Mouse (Mus musculus) embryonic facial prominence, embryonic 10.5 days (tissue): ENCODE results near the gene Hspa5. TPM values are rescaled to one million over a fixed set of nuclear protein-coding genes. Genes with fewer than 3 reads are reported as not detected.
A peak's percentile ranks its signal among the peaks of the same experiment; 100 is the strongest.
"Not testable (repeated sequence)": the region's sequence is repeated elsewhere in the genome, so short reads cannot be mapped to it uniquely, and the experiment has no call there.

ENCODE experiments used
- DNase-seq: peaks from one replicate; pipeline ENCODE4 v3.0.0-alpha.2; 2017; ENCODE audit warnings: low spot score
- H3K27ac ChIP-seq: fragments of 300-500 bp; sonication (generic); replicated peaks from 2 replicates; pipeline ENCODE4 v1.5.1; 2016; ENCODE audit warnings: mild to moderate bottlenecking
- H3K27me3 ChIP-seq: fragments of 300-500 bp; sonication (generic); replicated peaks from 2 replicates; pipeline ENCODE4 v1.6.1; 2016; ENCODE audit warnings: low read depth, mild to moderate bottlenecking; ENCODE audit not compliant: poor library complexity, severe bottlenecking
- H3K36me3 ChIP-seq: fragments of 300-500 bp; sonication (generic); replicated peaks from 2 replicates; pipeline ENCODE4 v1.6.1; 2016; ENCODE audit warnings: mild to moderate bottlenecking, moderate library complexity
- H3K4me1 ChIP-seq: fragments of 300-500 bp; sonication (generic); 2 replicates; pipeline ENCODE4 v1.6.1; 2016
- H3K4me3 ChIP-seq: fragments of 300-500 bp; sonication (generic); 2 replicates; pipeline ENCODE4 v1.5.1; 2016; ENCODE audit warnings: mild to moderate bottlenecking, moderate library complexity
- H3K9me3 ChIP-seq: fragments of 300-500 bp; sonication (generic); 2 replicates; pipeline ENCODE4 v1.6.1; 2016; ENCODE audit warnings: mild to moderate bottlenecking
- WGBS: fragments of 180-500 bp; shearing (Covaris S2); methylation state at CpG from one replicate; pipeline ENCODE4 v1.1.7; 2016; 5-methylcytosine and 5-hydroxymethylcytosine counted together
- polyA plus RNA-seq: library from polyadenylated mRNA; unstranded; fragments of >200 nt; fragmentation: Nextera tagmentation; extraction: Ambion mirVana; gene quantifications from 2 replicates; pipeline ENCODE4 v1.2.1, GENCODE M21; 2016

Hspa5 gene
- polyA plus RNA-seq, 1 experiment from 2014 or later = 908 TPM

- H3K36me3 ChIP-seq = no peaks in the 10 kb centered on the region
Observed at GRCm38 (mm10) chr2:34753811-34754550, 17.8 kb upstream of the Hspa5 start.

GRCm38 (mm10) chr2:34754551-34755358, 17.0 kb upstream of the Hspa5 start, which contains the start of gene Gapvd1:
Gene Gapvd1 (minus strand): TSS chr2:34755232.
- WGBS = under 1% methylated on average over 14 of the region's 14 CpGs
- no peaks in the 10 kb centered on the region for H3K9me3 ChIP-seq
- H3K27me3 ChIP-seq = no peaks in the 10 kb centered on the region
- peaks cover 17% of the 10 kb centered on the region for H3K4me1 ChIP-seq
- H3K36me3 ChIP-seq = no peaks in the 10 kb centered on the region
- DNase-seq = peak; percentile 65
- H3K27ac ChIP-seq = peak within 1 kb of the TSS; percentile 97
- peak within 1 kb of the TSS; percentile 94 for H3K4me3 ChIP-seq

More at GRCm38 (mm10) chr2:34753811-34754550, 17.8 kb upstream of the Hspa5 start:
- H3K9me3 ChIP-seq = no peaks in the 10 kb centered on the region
- DNase-seq = peak; percentile 93
- WGBS = under 1% methylated on average over 105 of the region's 106 CpGs
- peak overlapping the region; percentile 97 for H3K27ac ChIP-seq
- peak overlapping the region; percentile 94 for H3K4me3 ChIP-seq
- H3K4me1 ChIP-seq = peaks cover 17% of the 10 kb centered on the region
- H3K27me3 ChIP-seq = no peaks in the 10 kb centered on the region

- Histone ChIP-seq H3K27me3 (no peaks in the 10 kb centered on the region), H3K27ac (no peak overlapping the region), H3K36me3 (no peaks in the 10 kb centered on the region), H3K4me3 (no peak overlapping the region), H3K4me1 (peaks cover 16% of the 10 kb centered on the region), H3K9me3 (no peaks in the 10 kb centered on the region)
- no peak for DNase-seq
- 73% methylated on average over 1 of the region's 1 CpGs for WGBS
Observed at GRCm38 (mm10) chr2:34757341-34757740, 14.4 kb upstream of the Hspa5 start.

GRCm38 (mm10) chr2:34761272-34761671, 10.5 kb upstream of the Hspa5 start:
- H3K27me3 ChIP-seq, H3K4me3 ChIP-seq, H3K4me1 ChIP-seq, DNase-seq, H3K27ac ChIP-seq, H3K36me3 ChIP-seq, H3K9me3 ChIP-seq: not testable (repeated sequence)
- WGBS = 89% methylated on average over 5 of the region's 5 CpGs

GRCm38 (mm10) chr2:34762174-34762573, 9.6 kb upstream of the Hspa5 start:
- Histone ChIP-seq H3K27ac (no peak overlapping the region), H3K27me3 (no peaks in the 10 kb centered on the region), H3K9me3 (peaks cover 2% of the 10 kb centered on the region; the same call in 1 of the 2 replicates), H3K4me1 (no peaks in the 10 kb centered on the region), H3K36me3 (no peaks in the 10 kb centered on the region), H3K4me3 (no peak overlapping the region)
- DNase-seq = no peak
- 86% methylated on average over 2 of the region's 2 CpGs for WGBS

- no peaks in the 10 kb centered on the region for H3K4me1 ChIP-seq
- H3K27ac ChIP-seq = no peak overlapping the region
- WGBS = 63% methylated on average over 2 of the region's 2 CpGs
- no peak overlapping the region for H3K4me3 ChIP-seq
- no peaks in the 10 kb centered on the region for H3K27me3 ChIP-seq
- H3K36me3 ChIP-seq = no peaks in the 10 kb centered on the region
- DNase-seq = no peak
- peaks cover 4% of the 10 kb centered on the region; the same call in 1 of the 2 replicates for H3K9me3 ChIP-seq
Observed at GRCm38 (mm10) chr2:34762872-34763271, 8.9 kb upstream of the Hspa5 start.

GRCm38 (mm10) chr2:34764801-34765200, 7.0 kb upstream of the Hspa5 start:
- WGBS = 72% methylated on average over 12 of the region's 12 CpGs

GRCm38 (mm10) chr2:34770049-34770448, 1.7 kb upstream of the Hspa5 start:
- Histone ChIP-seq H3K9me3 (peaks cover 4% of the 10 kb centered on the region; the same call in 1 of the 2 replicates), H3K4me1 (peaks cover 27% of the 10 kb centered on the region), H3K4me3 (peak overlapping the region; percentile 79), H3K36me3 (peaks cover 29% of the 10 kb centered on the region), H3K27me3 (no peaks in the 10 kb centered on the region), H3K27ac (no peak overlapping the region)
- 93% methylated on average over 2 of the region's 2 CpGs for WGBS
- no peak for DNase-seq

More at GRCm38 (mm10) chr2:34764801-34765200, 7.0 kb upstream of the Hspa5 start:
- no peaks in the 10 kb centered on the region; the same call in 1 of the 2 replicates for H3K36me3 ChIP-seq
- no peak overlapping the region for H3K27ac ChIP-seq
- H3K27me3 ChIP-seq = no peaks in the 10 kb centered on the region
- no peaks in the 10 kb centered on the region for H3K4me1 ChIP-seq
- H3K9me3 ChIP-seq = peaks cover 4% of the 10 kb centered on the region; the same call in 1 of the 2 replicates
- no peak for DNase-seq
- H3K4me3 ChIP-seq = no peak overlapping the region

- Histone ChIP-seq H3K27ac (peak overlapping the region; percentile 97), H3K36me3 (peaks cover 38% of the 10 kb centered on the region), H3K27me3 (no peaks in the 10 kb centered on the region), H3K4me1 (peaks cover 36% of the 10 kb centered on the region), H3K9me3 (peaks cover 4% of the 10 kb centered on the region; the same call in 1 of the 2 replicates), H3K4me3 (peak overlapping the region; percentile 79)
- no peak for DNase-seq
- WGBS = 6% methylated on average over 6 of the region's 6 CpGs
Observed at GRCm38 (mm10) chr2:34770951-34771350, 819 bp upstream of the Hspa5 start.

GRCm38 (mm10) chr2:34772252-34773235, 774 bp downstream of the Hspa5 start:
- no peaks in the 10 kb centered on the region for H3K27me3 ChIP-seq
- WGBS = 5% methylated on average over 50 of the region's 50 CpGs
- peaks cover 46% of the 10 kb centered on the region for H3K4me1 ChIP-seq
- no peak for DNase-seq
- peak overlapping the region; percentile 79 for H3K4me3 ChIP-seq
- H3K36me3 ChIP-seq = peaks cover 53% of the 10 kb centered on the region
- H3K9me3 ChIP-seq = no peaks in the 10 kb centered on the region
- peak overlapping the region; percentile 97 for H3K27ac ChIP-seq

GRCm38 (mm10) chr2:34773673-34774072, 1.9 kb downstream of the Hspa5 start:
- no peaks in the 10 kb centered on the region for H3K27me3 ChIP-seq
- peaks cover 65% of the 10 kb centered on the region for H3K36me3 ChIP-seq
- H3K4me1 ChIP-seq = peaks cover 46% of the 10 kb centered on the region
- 91% methylated on average over 4 of the region's 4 CpGs for WGBS
- H3K9me3 ChIP-seq = no peaks in the 10 kb centered on the region
- H3K4me3 ChIP-seq = peak overlapping the region; percentile 79
- H3K27ac ChIP-seq = no peak overlapping the region
- no peak for DNase-seq

GRCm38 (mm10) chr2:34774493-34774892, 2.7 kb downstream of the Hspa5 start:
- no peak overlapping the region for H3K27ac ChIP-seq
- peaks cover 73% of the 10 kb centered on the region for H3K36me3 ChIP-seq
- peak overlapping the region; percentile 79 for H3K4me3 ChIP-seq
- no peaks in the 10 kb centered on the region for H3K27me3 ChIP-seq
- no peaks in the 10 kb centered on the region for H3K9me3 ChIP-seq
- WGBS = 90% methylated on average over 6 of the region's 6 CpGs
- peaks cover 46% of the 10 kb centered on the region for H3K4me1 ChIP-seq
- no peak for DNase-seq
